Comparison of ENCODE assay signal across 16 mouse cellular contexts in genomic region chr5:149417381-149417780, GRCm38 (mm10). TPM values are rescaled to one million over a fixed set of nuclear protein-coding genes. Genes with fewer than 3 reads are reported as not detected.
DNase-seq lines count a peak whose midpoint lies in the region; ATAC-seq and TF ChIP-seq lines count a peak whose summit lies in the region.
"Had no signal": no experiment of that assay in that cellular context is flagged by ENCODE, and none has a peak within 500 bp of the region (broad histone marks: within the 10 kb centered on the region; RNA-seq: fewer than 3 reads in every experiment).

No protein-coding gene starts in this region.

- no peak overlapping the region for H3K4me3 ChIP-seq in cerebellum, adult 2 months (replicated peaks; ENCODE audit: insufficient read depth, low read depth, low read length)
- no peak overlapping the region for H3K4me3 ChIP-seq in liver, embryonic 14.5 days (ENCODE audit: insufficient read depth in 1 of 2, low read depth in 2 of 2, low read length in 2 of 2)
- H3K4me3 ChIP-seq in liver, embryonic 11.5 days (ENCODE audit: low read depth, low read length) = no peak overlapping the region
- H3K4me3 ChIP-seq in stomach, postnatal 0 days (ENCODE audit: low read depth, low read length) = no peak overlapping the region
- no peak overlapping the region for H3K4me3 ChIP-seq in midbrain, embryonic 13.5 days (replicated peaks)
- H3K4me3 ChIP-seq: erythroblast, embryonic 14.5 days; hindbrain, embryonic 10.5 days; midbrain, embryonic 12.5 days had no signal

- 0 out of 2 replicates have a peak, but pooled peaks have one; percentile 13 for TF ChIP-seq CTCF in cerebellum, adult 2 months (IDR thresholded peaks at IDR 0.05; ENCODE audit: borderline replicate concordance, insufficient read depth, low read depth, low read length)
- peak; percentile 62 for TF ChIP-seq CTCF in liver, embryonic 14.5 days (IDR thresholded peaks at IDR 0.05; ENCODE audit: low read depth)
- peak; percentile 66 for TF ChIP-seq CTCF in stomach, postnatal 0 days (IDR thresholded peaks at IDR 0.05; ENCODE audit: low read depth)

- no peak for ATAC-seq in cerebellum, adult (ENCODE audit: insufficient number of reproducible peaks, low FRiP score, low TSS enrichment)
- ATAC-seq in liver, embryonic 14.5 days (ENCODE audit: insufficient read depth) = no peak
- ATAC-seq in liver, embryonic 11.5 days (replicated peaks; ENCODE audit: low FRiP score) = no peak
- ATAC-seq in stomach, postnatal 0 days (ENCODE audit: low FRiP score, low TSS enrichment) = no peak
- ATAC-seq in midbrain, embryonic 13.5 days = no peak

- H3K4me2 ChIP-seq in liver, embryonic 14.5 days (ENCODE audit: low read depth) = no peak overlapping the region
- no peak overlapping the region for H3K4me2 ChIP-seq in liver, embryonic 11.5 days
- no peak overlapping the region for H3K4me2 ChIP-seq in stomach, postnatal 0 days (replicated peaks; ENCODE audit: low read depth)
- no peak overlapping the region for H3K4me2 ChIP-seq in midbrain, embryonic 13.5 days (replicated peaks)
- H3K4me2 ChIP-seq: midbrain, embryonic 12.5 days had no signal

- WGBS in cerebellum, adult 2 months = 98% methylated on average over 4 of the region's 4 CpGs
- WGBS in liver, embryonic 14.5 days (ENCODE audit: insufficient replicate concordance) = 73% methylated on average over 4 of the region's 4 CpGs
- WGBS in liver, embryonic 11.5 days = 86% methylated on average over 4 of the region's 4 CpGs
- WGBS in stomach, postnatal 0 days = 96% methylated on average over 4 of the region's 4 CpGs
- 95% methylated on average over 4 of the region's 4 CpGs for WGBS in midbrain, embryonic 13.5 days

- H3K36me3 ChIP-seq in liver, embryonic 14.5 days (replicated peaks; ENCODE audit: control insufficient read depth, insufficient read depth, low read depth) = no peaks in the 10 kb centered on the region
- no peaks in the 10 kb centered on the region for H3K36me3 ChIP-seq in liver, embryonic 11.5 days (ENCODE audit: control insufficient read depth, insufficient read depth, low read length)
- H3K36me3 ChIP-seq in stomach, postnatal 0 days (ENCODE audit: control insufficient read depth, insufficient read depth, low read length) = no peaks in the 10 kb centered on the region
- H3K36me3 ChIP-seq in midbrain, embryonic 13.5 days = no peaks in the 10 kb centered on the region
- H3K36me3 ChIP-seq: hindbrain, embryonic 10.5 days; midbrain, embryonic 12.5 days had no signal

- no peak for TF ChIP-seq POLR2A in cerebellum, adult 2 months (IDR thresholded peaks at IDR 0.05; ENCODE audit: borderline replicate concordance, insufficient read depth, low read length)

- no peaks in the 10 kb centered on the region for H3K9me3 ChIP-seq in liver, embryonic 14.5 days (ENCODE audit: control insufficient read depth, low read length)
- no peaks in the 10 kb centered on the region for H3K9me3 ChIP-seq in liver, embryonic 11.5 days (ENCODE audit: control insufficient read depth, low read length)
- no peaks in the 10 kb centered on the region for H3K9me3 ChIP-seq in stomach, postnatal 0 days (ENCODE audit: control insufficient read depth, low read length)
- H3K9me3 ChIP-seq in midbrain, embryonic 13.5 days = no peaks in the 10 kb centered on the region
- H3K9me3 ChIP-seq: hindbrain, embryonic 10.5 days; midbrain, embryonic 12.5 days had no signal

- H3K4me1 ChIP-seq in cerebellum, adult 2 months (ENCODE audit: control insufficient read depth, insufficient read depth, low read length) = peaks cover 9% of the 10 kb centered on the region
- peaks cover 0 to 3% of the 10 kb centered on the region in 2 experiments; a peak in 1 of 4 replicates for H3K4me1 ChIP-seq in liver, embryonic 14.5 days (replicated peaks; ENCODE audit: control insufficient read depth in 2 of 2, insufficient read depth in 2 of 2, low read length in 1 of 2)
- H3K4me1 ChIP-seq in liver, embryonic 11.5 days (replicated peaks; ENCODE audit: control insufficient read depth, insufficient read depth, low read length) = no peaks in the 10 kb centered on the region
- no peaks in the 10 kb centered on the region for H3K4me1 ChIP-seq in stomach, postnatal 0 days (replicated peaks; ENCODE audit: control insufficient read depth, insufficient read depth)
- H3K4me1 ChIP-seq in midbrain, embryonic 13.5 days (replicated peaks) = peaks cover 8% of the 10 kb centered on the region
- H3K4me1 ChIP-seq: midbrain, embryonic 12.5 days had no signal

- no peak for DNase-seq in cerebellum, adult 2 months
- DNase-seq in liver, embryonic 14.5 days (ENCODE audit: low read depth in 3 of 3, low spot score in 3 of 3) = no peak
- no peak for DNase-seq in liver, embryonic 11.5 days (ENCODE audit: low spot score)
- DNase-seq in R1 (ENCODE audit: low read depth, low spot score) = peak; percentile 48
- DNase-seq in stomach, postnatal 0 days (ENCODE audit: low spot score) = no peak
- no peak for DNase-seq in retina, embryonic 14.5 days (ENCODE audit: low spot score)
- DNase-seq: adrenal gland, postnatal 10 days; B cell, adult 2 months; cerebellum, adult 8-10 months had no signal

- H3K27me3 ChIP-seq in cerebellum, adult 2 months (ENCODE audit: control insufficient read depth, insufficient read depth, low read length) = no peaks in the 10 kb centered on the region
- H3K27me3 ChIP-seq in liver, embryonic 14.5 days (ENCODE audit: control insufficient read depth, insufficient read depth, low read length) = no peaks in the 10 kb centered on the region; the same call in 1 of the 2 replicates
- H3K27me3 ChIP-seq in liver, embryonic 11.5 days (replicated peaks; ENCODE audit: control insufficient read depth, insufficient read depth, low read length) = peaks cover 5% of the 10 kb centered on the region
- H3K27me3 ChIP-seq in stomach, postnatal 0 days (ENCODE audit: control insufficient read depth, insufficient read depth, low read length) = no peaks in the 10 kb centered on the region
- H3K27me3 ChIP-seq in midbrain, embryonic 13.5 days = peaks cover 9% of the 10 kb centered on the region

- no peak for TF ChIP-seq EP300 in liver, embryonic 14.5 days (IDR thresholded peaks at IDR 0.05; ENCODE audit: low read depth)
- TF ChIP-seq EP300 in stomach, postnatal 0 days (optimal IDR thresholded peaks at IDR 0.05) = no peak

- H3K9ac ChIP-seq in liver, embryonic 14.5 days (replicated peaks) = no peak overlapping the region
- no peak overlapping the region for H3K9ac ChIP-seq in liver, embryonic 11.5 days (ENCODE audit: low read depth, low read length)
- no peak overlapping the region for H3K9ac ChIP-seq in stomach, postnatal 0 days (ENCODE audit: low read length)
- no peak overlapping the region for H3K9ac ChIP-seq in midbrain, embryonic 13.5 days (replicated peaks)
- H3K9ac ChIP-seq: midbrain, embryonic 12.5 days had no signal

- no peak overlapping the region for H3K27ac ChIP-seq in cerebellum, adult 2 months (ENCODE audit: insufficient read depth, low read length)
- H3K27ac ChIP-seq in liver, embryonic 14.5 days = no peak overlapping the region
- no peak overlapping the region for H3K27ac ChIP-seq in liver, embryonic 11.5 days (ENCODE audit: low read depth, low read length)
- no peak overlapping the region for H3K27ac ChIP-seq in stomach, postnatal 0 days (replicated peaks)
- H3K27ac ChIP-seq in midbrain, embryonic 13.5 days = no peak overlapping the region
- H3K27ac ChIP-seq: hindbrain, embryonic 10.5 days; midbrain, embryonic 12.5 days had no signal

RNA-seq across cellular contexts. Expression of gene Medag, which starts 5.8 kb away (rescaled TPM):
- polyA plus RNA-seq in cerebellum, adult 2 months (2012; rRNA removed) = 14.2 and 14.7 TPM in 2 replicates
- 0.13 and 0.18 TPM in 2 replicates for polyA plus RNA-seq in liver, embryonic 14.5 days (2012; rRNA removed)
- 0.04 and 0.27 TPM in 2 replicates for polyA plus RNA-seq in liver, embryonic 14.5 days (2014; fragmentation: Nextera tagmentation; extraction: Ambion mirVana)
- 0.75 and 1.2 TPM in 2 replicates for polyA plus RNA-seq in liver, embryonic 11.5 days (2014; fragmentation: Nextera tagmentation; extraction: Ambion mirVana)
- 3.4 and 4.1 TPM in 2 replicates for polyA plus RNA-seq in stomach, postnatal 0 days (2015; fragmentation: Nextera tagmentation; extraction: Ambion mirVana)
- 1.9 and 2.3 TPM in 2 replicates for polyA plus RNA-seq in midbrain, embryonic 13.5 days (2015; fragmentation: Nextera tagmentation; extraction: Ambion mirVana)
- polyA plus RNA-seq: erythroblast, embryonic 14.5 days had no signal

RNA-seq across cellular contexts. Expression of gene Tex26, which starts 22.1 kb away (rescaled TPM):
- polyA plus RNA-seq in cerebellum, adult 2 months (2012; rRNA removed) = 0.30 and 0.34 TPM in 2 replicates
- 0.30 and 0.48 TPM in 2 replicates for polyA plus RNA-seq in liver, embryonic 14.5 days (2012; rRNA removed)
- polyA plus RNA-seq in liver, embryonic 14.5 days (2014; fragmentation: Nextera tagmentation; extraction: Ambion mirVana) = 0.23 TPM in 1 of 2 replicates, not detected in the other
- polyA plus RNA-seq in liver, embryonic 11.5 days (2014; fragmentation: Nextera tagmentation; extraction: Ambion mirVana) = 0.48 and 0.62 TPM in 2 replicates
- 0.27 and 0.61 TPM in 2 replicates for polyA plus RNA-seq in stomach, postnatal 0 days (2015; fragmentation: Nextera tagmentation; extraction: Ambion mirVana)
- 2.3 and 2.5 TPM in 2 replicates for polyA plus RNA-seq in midbrain, embryonic 13.5 days (2015; fragmentation: Nextera tagmentation; extraction: Ambion mirVana)
- polyA plus RNA-seq: erythroblast, embryonic 14.5 days; gonadal fat pad, adult 2 months; spleen, adult 2 months had no signal

Comparison
In these comparisons a context has a peak if more than half of its experiments do, and no peak if none do; other contexts are left out.
1. CTCF ChIP-seq: peak in every context shown above with its lines; median percentile 66 in stomach, postnatal 0 days; 62 in liver, embryonic 14.5 days; 13 in cerebellum, adult 2 months.